Mouse (Mus musculus): ENCODE data around the gene Zcchc24. TPM values are rescaled to one million over a fixed set of nuclear protein-coding genes. Genes with fewer than 3 reads are reported as not detected.

The Zcchc24 gene
- polyA plus RNA-seq, 1 experiment from 2014 or later, result 10.3 TPM

DNA sequence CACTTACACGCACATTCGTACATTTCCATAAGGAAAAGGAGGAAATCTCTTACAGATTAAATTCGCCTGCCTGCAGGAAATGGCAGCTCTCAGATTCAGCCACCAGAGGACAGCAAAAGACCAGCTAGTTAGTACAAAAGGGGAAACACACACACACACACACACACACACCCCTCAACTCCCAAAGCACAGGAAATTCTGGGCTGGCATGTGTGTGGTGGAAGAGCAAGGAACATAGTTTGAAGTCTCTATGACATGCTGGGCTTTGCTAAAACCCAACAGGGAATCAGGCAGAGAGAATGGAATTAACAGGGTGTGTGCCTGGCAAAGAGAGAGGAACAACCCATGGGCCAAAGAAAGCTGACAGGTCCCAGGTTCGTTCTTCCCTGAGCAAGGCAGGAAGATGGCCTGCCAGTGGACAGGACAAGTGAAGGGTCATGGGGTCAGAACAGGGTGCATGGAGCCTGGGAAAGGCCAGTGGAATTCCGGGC is 61.1 kb downstream of the Zcchc24 start:
- peak overlapping the region; percentile 22; the same call in 1 of the 2 replicates for H3K27ac ChIP-seq (ENCODE audit: low read depth, low read length)
- peaks cover 18% of the 10 kb centered on the region for H3K4me1 ChIP-seq (replicated peaks; ENCODE audit: control insufficient read depth, insufficient read depth, low read length)
- no peak overlapping the region for H3K4me2 ChIP-seq (replicated peaks; ENCODE audit: low read depth)
- no peak overlapping the region for H3K9ac ChIP-seq (ENCODE audit: low read depth, low read length)
- no peak overlapping the region for H3K4me3 ChIP-seq (ENCODE audit: low read depth, low read length)
- H3K36me3 ChIP-seq (ENCODE audit: control insufficient read depth, insufficient read depth), result no peaks in the 10 kb centered on the region
- WGBS, result 54% methylated on average over 5 of the region's 5 CpGs
- H3K9me3 ChIP-seq (ENCODE audit: control insufficient read depth), result no peaks in the 10 kb centered on the region
- H3K27me3 ChIP-seq (replicated peaks; ENCODE audit: control insufficient read depth, insufficient read depth, low read length), result no peaks in the 10 kb centered on the region
- no peak for ATAC-seq
- peak; percentile 96 for TF ChIP-seq CTCF (IDR thresholded peaks at IDR 0.05; ENCODE audit: low read depth)

DNA sequence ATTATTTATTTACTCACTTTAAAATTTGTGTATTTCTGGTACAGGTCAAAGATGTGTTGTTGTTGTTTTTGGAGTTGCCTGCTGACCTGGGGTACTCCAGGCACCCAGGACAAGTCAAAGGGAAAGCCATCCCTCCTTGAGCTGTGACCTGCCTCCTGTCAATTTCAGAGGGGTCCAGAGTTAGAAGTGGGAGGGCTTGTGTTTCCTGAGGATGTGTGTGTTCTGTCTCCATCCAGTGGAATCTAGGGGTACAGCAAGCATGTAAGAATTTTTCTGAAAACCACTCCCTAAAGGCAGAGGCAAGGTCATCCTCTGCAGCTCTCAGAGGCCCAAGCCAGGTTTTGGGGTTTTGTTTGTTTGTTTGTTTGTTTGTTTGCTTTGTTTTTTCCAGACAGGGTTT is 66.9 kb downstream of the Zcchc24 start:
- Histone ChIP-seq H3K9ac (ENCODE audit: low read depth, low read length) (no peak overlapping the region), H3K4me1 (replicated peaks; ENCODE audit: control insufficient read depth, insufficient read depth, low read length) (no peaks in the 10 kb centered on the region), H3K9me3 (ENCODE audit: control insufficient read depth) (no peaks in the 10 kb centered on the region), H3K27me3 (replicated peaks; ENCODE audit: control insufficient read depth, insufficient read depth, low read length) (no peaks in the 10 kb centered on the region), H3K4me2 (replicated peaks; ENCODE audit: low read depth) (no peak overlapping the region), H3K27ac (ENCODE audit: low read depth, low read length) (no peak overlapping the region), H3K36me3 (ENCODE audit: control insufficient read depth, insufficient read depth) (peaks cover 35% of the 10 kb centered on the region), H3K4me3 (ENCODE audit: low read depth, low read length) (no peak overlapping the region)
- ATAC-seq, result no peak
- peak; percentile 90 for TF ChIP-seq CTCF (IDR thresholded peaks at IDR 0.05; ENCODE audit: low read depth)

DNA sequence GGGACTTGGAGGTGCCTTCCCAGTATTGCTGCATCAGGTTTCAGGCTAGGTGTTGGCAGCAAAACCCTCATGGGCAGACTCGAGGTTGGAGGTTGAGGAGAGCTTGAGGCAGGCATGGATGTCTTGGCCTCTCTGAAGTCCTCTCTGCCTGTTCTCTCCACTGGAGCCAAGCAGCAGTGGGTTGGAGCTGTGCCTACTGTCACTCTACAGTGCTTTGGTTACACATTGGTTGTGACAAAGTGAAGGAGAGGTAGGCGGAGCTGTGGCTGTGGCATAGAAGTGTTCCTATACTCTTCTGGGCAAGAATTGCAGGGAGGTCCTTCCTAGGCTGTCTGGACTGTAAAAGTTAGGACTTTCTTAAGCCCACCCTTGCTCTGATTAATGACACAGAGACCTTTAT is 72.5 kb downstream of the Zcchc24 start:
- WGBS, result 65% methylated on average over 2 of the region's 2 CpGs
- Histone ChIP-seq H3K27me3 (replicated peaks; ENCODE audit: control insufficient read depth, insufficient read depth, low read length) (no peaks in the 10 kb centered on the region), H3K9me3 (ENCODE audit: control insufficient read depth) (no peaks in the 10 kb centered on the region), H3K4me3 (ENCODE audit: low read depth, low read length) (no peak overlapping the region), H3K36me3 (ENCODE audit: control insufficient read depth, insufficient read depth) (peaks cover 48% of the 10 kb centered on the region), H3K4me1 (replicated peaks; ENCODE audit: control insufficient read depth, insufficient read depth, low read length) (peaks cover 7% of the 10 kb centered on the region), H3K4me2 (replicated peaks; ENCODE audit: low read depth) (no peak overlapping the region), H3K9ac (ENCODE audit: low read depth, low read length) (no peak overlapping the region), H3K27ac (ENCODE audit: low read depth, low read length) (no peak overlapping the region)
- no peak for ATAC-seq
- no peak for TF ChIP-seq CTCF (IDR thresholded peaks at IDR 0.05; ENCODE audit: low read depth)

DNA sequence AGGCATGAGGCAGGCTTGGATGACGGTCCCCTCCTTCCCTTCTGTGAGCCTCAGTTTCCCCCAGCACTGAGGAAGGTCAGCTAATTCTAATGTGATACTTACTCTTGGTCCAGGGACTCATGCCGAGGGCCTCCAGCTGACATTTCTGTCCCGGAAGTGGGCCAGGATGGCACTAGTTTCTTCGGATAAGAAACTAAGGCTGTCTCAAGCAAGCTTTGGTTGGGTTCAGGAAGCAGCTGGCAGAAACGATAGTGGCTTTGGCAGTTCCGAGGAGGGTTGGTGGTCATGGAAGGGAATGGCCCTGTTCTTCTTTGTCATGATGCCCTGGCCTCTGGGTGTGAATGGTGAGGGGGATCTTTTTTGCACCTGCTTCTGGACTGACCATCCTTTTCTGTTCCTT is 73.8 kb downstream of the Zcchc24 start:
- Histone ChIP-seq H3K4me3 (ENCODE audit: low read depth, low read length) (peak overlapping the region; percentile 69), H3K4me2 (replicated peaks; ENCODE audit: low read depth) (peak overlapping the region; percentile 86), H3K36me3 (ENCODE audit: control insufficient read depth, insufficient read depth) (peaks cover 42% of the 10 kb centered on the region), H3K27me3 (replicated peaks; ENCODE audit: control insufficient read depth, insufficient read depth, low read length) (no peaks in the 10 kb centered on the region), H3K27ac (ENCODE audit: low read depth, low read length) (no peak overlapping the region), H3K9ac (ENCODE audit: low read depth, low read length) (peak overlapping the region; percentile 55; the same call in 1 of the 2 replicates), H3K4me1 (replicated peaks; ENCODE audit: control insufficient read depth, insufficient read depth, low read length) (peaks cover 7% of the 10 kb centered on the region), H3K9me3 (ENCODE audit: control insufficient read depth) (no peaks in the 10 kb centered on the region)
- no peak for ATAC-seq
- no peak for TF ChIP-seq CTCF (IDR thresholded peaks at IDR 0.05; ENCODE audit: low read depth)
- WGBS, result 38% methylated on average over 6 of the region's 6 CpGs

DNA sequence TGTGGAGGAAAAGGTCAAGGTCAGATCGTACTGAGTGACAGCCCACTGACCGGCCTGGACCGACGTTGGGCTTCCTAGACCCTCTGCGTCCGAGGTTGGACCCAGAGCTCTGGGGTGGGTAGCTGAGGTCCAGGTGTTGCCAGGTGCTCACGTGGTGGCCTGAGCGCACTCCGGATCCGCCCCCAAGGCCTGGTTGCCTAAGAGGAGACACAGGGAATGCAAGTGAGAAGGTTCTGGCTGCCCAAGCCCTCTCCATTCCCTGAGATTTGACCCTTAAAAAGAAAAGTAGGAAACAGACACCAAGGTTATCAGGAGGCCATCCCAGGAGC is 74.3 kb downstream of the Zcchc24 start:
- Histone ChIP-seq H3K9ac (ENCODE audit: low read depth, low read length) (peak overlapping the region; percentile 55), H3K27me3 (replicated peaks; ENCODE audit: control insufficient read depth, insufficient read depth, low read length) (no peaks in the 10 kb centered on the region), H3K9me3 (ENCODE audit: control insufficient read depth) (no peaks in the 10 kb centered on the region), H3K4me1 (replicated peaks; ENCODE audit: control insufficient read depth, insufficient read depth, low read length) (peaks cover 7% of the 10 kb centered on the region), H3K27ac (ENCODE audit: low read depth, low read length) (peak overlapping the region; percentile 71), H3K4me3 (ENCODE audit: low read depth, low read length) (peak overlapping the region; percentile 69), H3K4me2 (replicated peaks; ENCODE audit: low read depth) (peak overlapping the region; percentile 86), H3K36me3 (ENCODE audit: control insufficient read depth, insufficient read depth) (peaks cover 38% of the 10 kb centered on the region)
- TF ChIP-seq CTCF (IDR thresholded peaks at IDR 0.05; ENCODE audit: low read depth), result no peak
- 2% methylated on average over 10 of the region's 10 CpGs for WGBS
- peak; percentile 38; the same call in 1 of the 2 replicates for ATAC-seq

DNA sequence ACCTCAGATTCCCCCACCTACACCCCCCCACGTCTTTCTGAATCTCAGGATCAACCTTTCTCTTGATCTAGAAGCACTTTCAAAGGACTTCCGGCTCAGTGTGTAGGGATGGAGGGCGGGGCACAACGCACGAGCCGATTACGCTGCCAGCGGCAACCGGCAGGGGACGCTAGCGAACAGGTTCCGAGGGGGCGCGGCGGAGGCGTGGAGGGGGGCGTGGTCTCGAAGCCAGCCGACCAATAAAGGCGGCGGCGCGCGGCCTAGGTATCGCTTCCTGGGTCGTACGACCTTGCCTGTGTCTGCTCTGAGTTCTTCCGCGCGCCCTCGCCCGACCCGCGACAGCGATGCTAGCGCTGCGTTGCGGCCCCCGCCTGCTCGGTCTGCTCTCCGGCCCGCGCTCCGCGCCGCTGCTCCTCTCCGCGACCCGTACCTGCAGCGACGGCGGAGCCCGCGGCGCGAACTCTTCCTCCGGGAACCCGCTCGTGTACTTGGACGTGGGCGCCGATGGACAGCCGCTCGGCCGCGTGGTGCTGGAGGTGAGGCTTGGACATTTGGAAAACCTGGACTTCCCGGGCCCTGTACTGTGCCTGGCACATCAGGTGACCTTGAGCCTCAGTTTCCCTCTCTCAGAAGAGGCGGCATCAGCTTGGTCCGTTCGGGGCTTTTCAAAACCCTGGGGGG is 74.8 kb downstream of the Zcchc24 start, which contains the start of gene Ppif:
Gene Ppif (plus strand): TSS at position 267 of the 681 bp plus-strand sequence.
- Histone ChIP-seq H3K4me3 (ENCODE audit: low read depth, low read length) (peak within 1 kb of the TSS; percentile 69), H3K36me3 (ENCODE audit: control insufficient read depth, insufficient read depth) (peaks cover 33% of the 10 kb centered on the region), H3K27ac (ENCODE audit: low read depth, low read length) (peak within 1 kb of the TSS; percentile 71), H3K4me1 (replicated peaks; ENCODE audit: control insufficient read depth, insufficient read depth, low read length) (peaks cover 7% of the 10 kb centered on the region), H3K4me2 (replicated peaks; ENCODE audit: low read depth) (peak within 1 kb of the TSS; percentile 86), H3K9me3 (ENCODE audit: control insufficient read depth) (no peaks in the 10 kb centered on the region), H3K9ac (ENCODE audit: low read depth, low read length) (peak within 1 kb of the TSS; percentile 55), H3K27me3 (replicated peaks; ENCODE audit: control insufficient read depth, insufficient read depth, low read length) (no peaks in the 10 kb centered on the region)
- WGBS, result under 1% methylated on average over 70 of the region's 70 CpGs
- TF ChIP-seq CTCF (IDR thresholded peaks at IDR 0.05; ENCODE audit: low read depth), result peak; percentile 100
- peak; percentile 88 for ATAC-seq
